Mouse (Mus musculus) E14TG2a.4 (cell line): ENCODE measurements around the gene Prdm15.

Source experiments
- CTCF ChIP-seq: conservative IDR thresholded peaks from 2 replicates; pipeline ENCODE4 v1.5.1; 2014; ENCODE audit warnings: low read length
- NANOG ChIP-seq: IDR thresholded peaks from 2 replicates; pipeline ENCODE4 v1.6.1; 2014; ENCODE audit warnings: borderline replicate concordance, low read length, mixed read lengths

DNA sequence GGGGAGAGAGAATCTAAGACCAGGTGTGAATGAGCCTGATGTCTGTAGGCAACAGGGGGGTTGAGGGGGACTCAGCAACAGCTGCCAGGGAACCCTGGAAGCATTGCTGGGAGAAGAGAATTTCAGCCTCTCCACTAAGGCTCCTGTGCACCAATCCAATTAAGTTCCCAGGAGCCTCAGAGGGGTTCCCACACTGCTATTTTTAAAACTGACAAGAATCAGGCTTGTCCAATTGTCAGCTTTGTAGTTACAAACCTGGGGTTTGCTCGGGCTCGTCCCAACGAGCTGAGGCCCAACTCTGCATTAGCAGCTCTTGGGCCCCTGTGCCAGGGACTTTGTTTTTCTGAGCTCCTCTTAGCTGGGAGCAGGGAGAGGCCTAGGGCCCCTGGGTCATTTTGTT is 92.0 kb downstream of the Prdm15 start:
- no peak for TF ChIP-seq CTCF
- no peak for TF ChIP-seq NANOG
